In the genomic region with DNA sequence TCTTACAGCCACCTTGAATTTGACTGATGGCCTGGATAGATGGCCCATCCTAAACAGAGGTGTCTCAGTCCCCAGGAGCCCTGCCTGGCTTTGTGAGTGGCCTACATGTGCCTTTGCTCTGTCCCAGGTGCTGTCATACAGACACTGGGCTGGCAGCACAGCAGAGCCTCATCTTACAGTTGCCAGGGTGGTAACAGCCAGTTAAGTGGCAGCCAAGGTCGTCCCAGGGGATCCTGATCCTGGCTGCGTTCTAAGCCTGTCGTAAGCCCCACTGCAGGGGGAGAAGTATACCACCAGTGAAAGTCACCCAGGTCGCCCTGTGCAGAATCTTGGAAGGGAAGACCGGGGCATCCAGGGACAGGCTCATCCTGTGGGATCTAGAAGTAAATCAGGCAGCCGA, we compare ENCODE assay signal across 14 mouse cellular contexts.
DNase-seq lines count a peak whose midpoint lies in the region; ATAC-seq and TF ChIP-seq lines count a peak whose summit lies in the region.
"Had no signal": no experiment of that assay in that cellular context is flagged by ENCODE, and none has a peak within 500 bp of the region (broad histone marks: within the 10 kb centered on the region; RNA-seq: fewer than 3 reads in every experiment).

No protein-coding gene starts in this region.

- intact Hi-C loops in gastrocnemius, adult 2 months (cut with DNase I): loop anchor here (2.0 to 5.0 kb wide), 5 partner anchors 17 to 261 kb away; a partner anchor contains a TSS

- no peaks in the 10 kb centered on the region for H3K27me3 ChIP-seq in limb, embryonic 11.5 days (ENCODE audit: control insufficient read depth, insufficient read depth, low read length)
- H3K27me3 ChIP-seq in limb, embryonic 10.5 days (ENCODE audit: low read depth, poor library complexity, severe bottlenecking): no peaks in the 10 kb centered on the region
- H3K27me3 ChIP-seq: intestine, embryonic 15.5 days; megakaryocyte, embryonic 14.5 days; stomach, embryonic 15.5 days had no signal

- H3K9ac ChIP-seq in limb, embryonic 11.5 days (ENCODE audit: low read length): peak overlapping the region; percentile 12; the same call in 1 of the 2 replicates
- H3K9ac ChIP-seq: intestine, embryonic 15.5 days; liver, embryonic 14.5 days; stomach, embryonic 15.5 days had no signal

- 78% methylated on average over 6 of the region's 6 CpGs for WGBS in limb, embryonic 11.5 days
- 85% methylated on average over 6 of the region's 6 CpGs for WGBS in limb, embryonic 10.5 days

- no peaks in the 10 kb centered on the region for H3K36me3 ChIP-seq in limb, embryonic 11.5 days (ENCODE audit: control insufficient read depth, insufficient read depth, low read length)
- no peaks in the 10 kb centered on the region for H3K36me3 ChIP-seq in limb, embryonic 10.5 days
- H3K36me3 ChIP-seq: G1E; intestine, embryonic 15.5 days; stomach, embryonic 15.5 days had no signal

- ATAC-seq in limb, embryonic 11.5 days (ENCODE audit: insufficient number of reproducible peaks, low FRiP score, low TSS enrichment, low read depth): no peak
- ATAC-seq in CD4-positive, CD25-positive, alpha-beta regulatory T cell, adult 4 months: no peak

- DNase-seq in gastrocnemius, adult 2 months: peak; percentile 86
- DNase-seq in gastrocnemius, postnatal 10 days: no peak
- DNase-seq in limb, embryonic 11.5 days (ENCODE audit: low spot score): no peak
- no peak for DNase-seq in limb, embryonic 10.5 days (ENCODE audit: low spot score)
- DNase-seq in heart, postnatal 4 days: peak; percentile 23
- DNase-seq: cerebellum, postnatal 25 days; thymus, postnatal 14 days had no signal

- no peaks in the 10 kb centered on the region for H3K9me3 ChIP-seq in limb, embryonic 11.5 days (ENCODE audit: control insufficient read depth, low read length)
- H3K9me3 ChIP-seq in limb, embryonic 10.5 days (replicated peaks): no peaks in the 10 kb centered on the region
- H3K9me3 ChIP-seq: G1E; intestine, embryonic 15.5 days; megakaryocyte, embryonic 14.5 days; stomach, embryonic 15.5 days had no signal

- no peak for TF ChIP-seq CTCF in gastrocnemius, adult 2 months (IDR thresholded peaks at IDR 0.05)
- TF ChIP-seq CTCF in bone marrow macrophage, adult 2 months (IDR thresholded peaks at IDR 0.05; ENCODE audit: low read depth, low read length): no peak

- H3K4me3 ChIP-seq in gastrocnemius, adult 2 months: no peak overlapping the region
- no peak overlapping the region for H3K4me3 ChIP-seq in limb, embryonic 11.5 days (ENCODE audit: low read depth, low read length)
- no peak overlapping the region for H3K4me3 ChIP-seq in limb, embryonic 10.5 days
- no peak overlapping the region for H3K4me3 ChIP-seq in bone marrow macrophage, adult 2 months (ENCODE audit: insufficient read depth, low read length)
- H3K4me3 ChIP-seq: intestine, embryonic 15.5 days; stomach, embryonic 15.5 days had no signal

- H3K4me1 ChIP-seq in limb, embryonic 11.5 days (ENCODE audit: control insufficient read depth, insufficient read depth, low read length): no peaks in the 10 kb centered on the region
- no peaks in the 10 kb centered on the region for H3K4me1 ChIP-seq in limb, embryonic 10.5 days
- peaks cover 49% of the 10 kb centered on the region for H3K4me1 ChIP-seq in bone marrow macrophage, adult 2 months (ENCODE audit: control insufficient read depth, insufficient read depth, low read length)
- H3K4me1 ChIP-seq: intestine, embryonic 15.5 days; stomach, embryonic 15.5 days had no signal

- H3K4me2 ChIP-seq in limb, embryonic 11.5 days (ENCODE audit: low read depth, severe bottlenecking): no peak overlapping the region
- H3K4me2 ChIP-seq: intestine, embryonic 15.5 days; stomach, embryonic 15.5 days had no signal

- H3K27ac ChIP-seq in gastrocnemius, adult 2 months: peak overlapping the region; percentile 68
- H3K27ac ChIP-seq in limb, embryonic 11.5 days (replicated peaks; ENCODE audit: low read depth, low read length): no peak overlapping the region
- no peak overlapping the region for H3K27ac ChIP-seq in limb, embryonic 10.5 days
- peak overlapping the region; percentile 78 for H3K27ac ChIP-seq in bone marrow macrophage, adult 2 months (ENCODE audit: insufficient read depth, low read depth, low read length)
- H3K27ac ChIP-seq: intestine, embryonic 15.5 days; liver, embryonic 14.5 days; stomach, embryonic 15.5 days had no signal

- TF ChIP-seq POLR2A in bone marrow macrophage, adult 2 months (IDR thresholded peaks at IDR 0.05; ENCODE audit: borderline replicate concordance, low read depth, low read length): no peak

Comparison
In these comparisons a context has a peak if more than half of its experiments do, and no peak if none do; other contexts are left out.
1. DNase-seq: peak in gastrocnemius, adult 2 months (single experiment) and heart, postnatal 4 days (single experiment); none in gastrocnemius, postnatal 10 days (single experiment), limb, embryonic 11.5 days (single experiment) and limb, embryonic 10.5 days (single experiment).
2. H3K27ac ChIP-seq: peak in gastrocnemius, adult 2 months (single experiment) and bone marrow macrophage, adult 2 months (single experiment); none in limb, embryonic 11.5 days (single experiment) and limb, embryonic 10.5 days (single experiment).